Mouse (Mus musculus): ENCODE results near the gene Cirbp. TPM values are rescaled to one million over a fixed set of nuclear protein-coding genes. Genes with fewer than 3 reads are reported as not detected.
"Not testable (repeated sequence)": the region's sequence is repeated elsewhere in the genome, so short reads cannot be mapped to it uniquely, and the experiment has no call there.

Gene Cirbp
- total RNA-seq, 2 experiments from 2014 or later = 88.3 to 103 TPM

- no peak overlapping the region for H3K27ac ChIP-seq
- no peak for DNase-seq (ENCODE audit: low spot score in 2 of 2)
- TF ChIP-seq CTCF (conservative IDR thresholded peaks at IDR 0.05) = no peak
- H3K4me3 ChIP-seq = no peak overlapping the region
These were observed 42.5 kb downstream of the Cirbp start for GRCm38 (mm10) chr10:80208248-80208647.

- H3K4me3 ChIP-seq = peak overlapping the region; percentile 4; the same call in 1 of the 2 replicates
- peak overlapping the region; percentile 82 for H3K27ac ChIP-seq
- no peak for TF ChIP-seq CTCF (conservative IDR thresholded peaks at IDR 0.05)
- peak in 1 of 2 experiments; percentile 33 for DNase-seq (ENCODE audit: low spot score in 2 of 2)
These were observed 43.1 kb downstream of the Cirbp start for GRCm38 (mm10) chr10:80208841-80209371.

- not testable (repeated sequence) for DNase-seq (ENCODE audit: low spot score in 2 of 2); H3K27ac ChIP-seq; H3K4me3 ChIP-seq
These were observed 45.8 kb downstream of the Cirbp start for GRCm38 (mm10) chr10:80211547-80212103.

- no peak for DNase-seq (ENCODE audit: low spot score in 2 of 2)
- H3K27ac ChIP-seq = no peak overlapping the region
- H3K4me3 ChIP-seq = no peak overlapping the region
- no peak for TF ChIP-seq CTCF (conservative IDR thresholded peaks at IDR 0.05)
These were observed 49.4 kb downstream of the Cirbp start for GRCm38 (mm10) chr10:80215048-80215772.

- H3K4me3 ChIP-seq = no peak overlapping the region
- no peak for DNase-seq (ENCODE audit: low spot score in 2 of 2)
- TF ChIP-seq CTCF (conservative IDR thresholded peaks at IDR 0.05) = no peak
- no peak overlapping the region for H3K27ac ChIP-seq
These were observed 54.9 kb downstream of the Cirbp start for GRCm38 (mm10) chr10:80220676-80221075.

Other genes starting within 250 kb of the Cirbp start
- 1 to 10 TPM; 5.6 to 7.1 TPM for gene Kiss1r, start 249.0 kb upstream of the Cirbp start, total RNA-seq (2021)
- 100 to 1,000 TPM; 365 to 385 TPM for gene R3hdm4, start 244.8 kb upstream of the Cirbp start, total RNA-seq (2021)
- 1 to 10 TPM; 7.5 to 8.5 TPM for gene Arid3a, start 238.9 kb upstream of the Cirbp start, total RNA-seq (2021)
- gene Wdr18, start 205.8 kb upstream of the Cirbp start, total RNA-seq (2021) = 10 to 100 TPM; 44.8 to 47.0 TPM
- gene Grin3b, start 195.3 kb upstream of the Cirbp start, total RNA-seq (2021) = under 1 TPM in 1 of 2 experiments, not detected in 1; 0.15 TPM
- gene Tmem259, start 181.7 kb upstream of the Cirbp start, total RNA-seq (2021) = 100 to 1,000 TPM; 124 TPM
- 1 to 10 TPM; 5.4 to 5.6 TPM for gene Cnn2, start 177.4 kb upstream of the Cirbp start, total RNA-seq (2021)
- gene Abca7, start 169.5 kb upstream of the Cirbp start, total RNA-seq (2021) = 10 to 100 TPM; 10.7 to 11.0 TPM
- 1 to 10 TPM; 3.7 to 4.4 TPM for gene Arhgap45, start 149.3 kb upstream of the Cirbp start, total RNA-seq (2021)
- 10 to 100 TPM; 77.8 to 79.1 TPM for gene Polr2e, start 126.2 kb upstream of the Cirbp start, total RNA-seq (2021)
- 100 to 1,000 TPM; 440 to 464 TPM for gene Gpx4, start 118.8 kb upstream of the Cirbp start, total RNA-seq (2021)
- 10 to 100 TPM; 22.4 to 23.4 TPM for gene Sbno2, start 60.4 kb upstream of the Cirbp start, total RNA-seq (2021)
- 10 to 100 TPM; 96.8 to 97.7 TPM for gene Stk11, start 50.2 kb upstream of the Cirbp start, total RNA-seq (2021)
- 100 to 1,000 TPM; 332 to 344 TPM for gene Atp5d, start 27.4 kb upstream of the Cirbp start, total RNA-seq (2021)
- 100 to 1,000 TPM; 331 to 341 TPM for gene Cbarp, start 25.1 kb upstream of the Cirbp start, total RNA-seq (2021)
- 10 to 100 TPM; 53.1 to 54.5 TPM for gene Midn, start 17.7 kb upstream of the Cirbp start, total RNA-seq (2021)
- gene 1600002K03Rik, start 7.0 kb downstream of the Cirbp start, total RNA-seq (2021) = 1 to 10 TPM; 7.0 to 7.4 TPM
- 1 to 10 TPM; 7.1 to 9.7 TPM for gene Efna2, start 13.5 kb downstream of the Cirbp start, total RNA-seq (2021)
- 10 to 100 TPM; 41.4 to 49.6 TPM for gene Mum1, start 60.4 kb downstream of the Cirbp start, total RNA-seq (2021)
- 100 to 1,000 TPM; 201 to 210 TPM for gene Ndufs7, start 83.1 kb downstream of the Cirbp start, total RNA-seq (2021)
- gene Gamt, start 95.0 kb downstream of the Cirbp start, total RNA-seq (2021) = 10 to 100 TPM; 29.8 to 33.1 TPM
- 10 to 100 TPM; 91.2 to 95.4 TPM for gene Dazap1, start 95.5 kb downstream of the Cirbp start, total RNA-seq (2021)
- gene Rps15, start 126.5 kb downstream of the Cirbp start, total RNA-seq (2021) = 100 to 1,000 TPM; 926 to 932 TPM
- 100 to 1,000 TPM in 1 of 2 experiments, 10 to 100 TPM in 1; 98.3 to 110 TPM for gene Apc2, start 130.0 kb downstream of the Cirbp start, total RNA-seq (2021)
- 10 to 100 TPM; 23.5 to 25.7 TPM for gene 2310011J03Rik, start 154.6 kb downstream of the Cirbp start, total RNA-seq (2021)
- 1 to 10 TPM; 2.8 to 3.2 TPM for gene Pcsk4, start 163.5 kb downstream of the Cirbp start, total RNA-seq (2021)
- gene Reep6, start 164.0 kb downstream of the Cirbp start, total RNA-seq (2021) = 10 to 100 TPM in 1 of 2 experiments, 1 to 10 TPM in 1; 9.6 to 11.0 TPM
- gene Adamtsl5, start 182.4 kb downstream of the Cirbp start, total RNA-seq (2021) = 1 to 10 TPM; 4.7 to 7.2 TPM
- 10 to 100 TPM; 33.4 to 36.6 TPM for gene Plk5, start 190.5 kb downstream of the Cirbp start, total RNA-seq (2021)
- gene Mex3d, start 221.7 kb downstream of the Cirbp start, total RNA-seq (2021) = 10 to 100 TPM; 15.5 to 17.1 TPM
- 100 to 1,000 TPM; 147 to 149 TPM for gene Mbd3, start 233.6 kb downstream of the Cirbp start, total RNA-seq (2021)
- gene Uqcr11, start 240.8 kb downstream of the Cirbp start, total RNA-seq (2021) = 100 to 1,000 TPM; 404 to 413 TPM

Data from layer of hippocampus, adult 2 months (tissue).